Mouse (Mus musculus) mammary gland, adult 2 months (tissue): ENCODE data around the gene Ercc4. TPM values are rescaled to one million over a fixed set of nuclear protein-coding genes. Genes with fewer than 3 reads are reported as not detected.

Source experiments
- polyA plus RNA-seq: library from polyadenylated mRNA; depleted of rRNA; stranded (reverse); fragments of >200 nt; gene quantifications from 2 replicates; pipeline ENCODE4 v1.2.3, GENCODE M21; 2012; ENCODE audit warnings: low replicate concordance; rRNA removed

Gene Ercc4
- polyA plus RNA-seq = 16.3 and 18.1 TPM in 2 replicates

DNA sequence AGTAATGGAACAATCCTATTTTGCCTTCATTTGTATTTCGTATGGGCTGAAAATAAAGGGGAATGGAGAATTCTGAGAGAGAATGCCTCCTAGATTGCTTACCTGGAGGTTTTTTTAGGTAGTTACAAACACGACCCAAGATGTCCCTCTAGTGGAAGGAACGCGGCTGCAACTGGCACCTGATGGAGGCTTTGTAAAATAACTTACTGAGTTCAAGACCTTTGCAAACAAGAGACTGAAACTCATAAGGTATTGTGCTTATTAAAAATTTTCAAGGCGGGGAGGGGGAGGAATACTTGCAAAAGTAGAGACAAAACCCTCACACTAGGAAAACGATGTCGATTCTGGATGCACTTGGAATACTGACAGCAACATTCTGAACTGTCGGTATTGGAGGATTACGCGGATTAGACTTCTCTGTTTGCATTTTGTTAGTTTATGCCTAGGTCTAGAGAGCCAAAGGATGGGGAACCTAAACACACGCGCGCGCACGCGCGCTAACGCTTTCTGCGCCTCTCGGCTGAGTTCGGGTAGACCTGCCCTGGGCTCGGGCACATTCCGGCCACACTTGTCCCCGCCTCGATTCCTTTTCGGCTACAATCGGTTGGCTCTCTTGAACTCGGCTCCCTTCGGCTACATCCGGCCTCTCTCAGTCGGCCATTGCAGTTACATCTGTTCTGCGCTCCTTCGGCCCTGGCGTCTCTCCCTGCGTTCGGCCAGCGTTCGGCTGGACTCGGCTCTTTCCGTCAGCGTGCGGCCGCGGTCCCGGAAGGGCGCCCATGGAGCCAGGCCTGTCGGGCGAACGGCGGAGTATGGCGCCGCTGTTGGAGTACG, at the start of gene Ercc4:
Gene Ercc4 (plus strand): TSS at position 529 of the 834 bp plus-strand sequence.

Other genes starting within 250 kb of the Ercc4 start
- gene Mrtfb, start 146.8 kb downstream of the Ercc4 start, polyA plus RNA-seq = 8.1 and 10.5 TPM in 2 replicates